Mouse (Mus musculus): ENCODE results near the gene Trpm4.

DNA sequence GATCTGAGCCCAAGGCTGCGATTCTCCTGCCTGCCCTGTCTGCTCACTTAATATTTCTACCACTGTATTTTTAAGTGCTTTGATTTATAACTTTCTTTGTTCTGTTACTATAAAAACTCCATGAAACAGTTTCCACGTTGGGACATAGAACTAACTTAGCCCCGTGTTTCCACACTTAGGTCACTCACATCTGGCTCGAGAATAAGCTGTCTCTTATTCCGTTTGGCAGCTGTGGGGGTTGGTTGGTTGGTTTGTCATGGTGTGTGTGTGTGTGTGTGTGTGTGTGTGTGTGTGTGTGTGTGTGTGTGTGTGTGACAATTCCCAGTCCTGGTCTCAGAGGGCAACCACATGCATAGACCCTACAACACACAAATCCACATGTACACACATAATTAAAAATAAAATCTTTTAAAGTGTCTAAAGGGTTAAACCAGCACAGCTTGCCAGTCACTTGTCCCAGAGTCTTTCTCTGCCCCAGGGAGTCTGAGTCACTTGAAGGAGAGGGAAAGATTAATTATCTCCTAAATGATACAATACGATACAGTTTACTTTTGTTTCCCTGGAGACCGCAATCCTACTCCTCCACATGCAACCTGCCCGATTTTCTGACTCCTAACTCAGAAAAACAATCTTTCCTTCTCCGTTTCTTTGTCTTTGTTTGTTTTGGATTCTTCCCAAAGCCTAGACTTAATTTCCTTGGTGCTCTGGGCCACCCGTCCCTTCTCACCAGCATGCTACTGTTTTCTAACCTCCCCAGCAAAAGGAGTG, 20.7 kb downstream of the Trpm4 start:
- TF ChIP-seq POLR2A (IDR thresholded peaks at IDR 0.05; ENCODE audit: borderline replicate concordance, insufficient read depth, low read length) (no peak), CTCF (IDR thresholded peaks at IDR 0.05; ENCODE audit: borderline replicate concordance, insufficient read depth, low read depth, low read length) (no peak)

All from cerebellum, adult 2 months (tissue).